Mouse (Mus musculus) cerebellum, adult 9-11 months (tissue): ENCODE data around the gene Slc25a44.
"Not testable (repeated sequence)": the region's sequence is repeated elsewhere in the genome, so short reads cannot be mapped to it uniquely, and the experiment has no call there.

ENCODE experiments used
- DNase-seq: peaks from one replicate; pipeline ENCODE4 v3.0.0; 2022

Gene Slc25a44

GRCm38 (mm10) chr3:88410645-88411031, 14.3 kb downstream of the Slc25a44 start:
- peak; percentile 26 for DNase-seq

GRCm38 (mm10) chr3:88409741-88410644, 14.9 kb downstream of the Slc25a44 start, which contains the start of gene Pmf1:
Pmf1 (minus strand) TSS chr3:88410331.
- DNase-seq: peak; percentile 89

GRCm38 (mm10) chr3:88408953-88409352, 16.0 kb downstream of the Slc25a44 start:
- DNase-seq: no peak

- no peak for DNase-seq
Measured at GRCm38 (mm10) chr3:88407529-88407928, 17.4 kb downstream of the Slc25a44 start.

- DNase-seq: peak; percentile 69
Measured at GRCm38 (mm10) chr3:88407090-88407489, 17.8 kb downstream of the Slc25a44 start.

- no peak for DNase-seq
Measured at GRCm38 (mm10) chr3:88403522-88404230, 21.3 kb downstream of the Slc25a44 start.

GRCm38 (mm10) chr3:88398666-88399065, 26.3 kb downstream of the Slc25a44 start:
- peak; percentile 90 for DNase-seq

GRCm38 (mm10) chr3:88395742-88396141, 29.2 kb downstream of the Slc25a44 start:
- DNase-seq: no peak

- DNase-seq: no peak
Measured at GRCm38 (mm10) chr3:88395288-88395687, 29.7 kb downstream of the Slc25a44 start.

GRCm38 (mm10) chr3:88393776-88394375, 31.1 kb downstream of the Slc25a44 start:
- no peak for DNase-seq

GRCm38 (mm10) chr3:88384364-88384763, 40.6 kb downstream of the Slc25a44 start, which contains the start of gene Bglap:
Bglap (minus strand) TSS chr3:88384464.
- no peak for DNase-seq

- not testable (repeated sequence) for DNase-seq
Measured at GRCm38 (mm10) chr3:88382383-88382782, 42.6 kb downstream of the Slc25a44 start.

- not testable (repeated sequence) for DNase-seq
Measured at GRCm38 (mm10) chr3:88381389-88382315, 43.3 kb downstream of the Slc25a44 start.

- DNase-seq: not testable (repeated sequence)
Measured at GRCm38 (mm10) chr3:88378599-88378998, 46.3 kb downstream of the Slc25a44 start, which contains the start of gene Bglap2. Bglap2 (minus strand) TSS chr3:88378699.

GRCm38 (mm10) chr3:88376644-88377043, 48.3 kb downstream of the Slc25a44 start:
- not testable (repeated sequence) for DNase-seq

- not testable (repeated sequence) for DNase-seq
Measured at GRCm38 (mm10) chr3:88375750-88376626, 49.0 kb downstream of the Slc25a44 start.

- not testable (repeated sequence) for DNase-seq
Measured at GRCm38 (mm10) chr3:88372643-88373042, 52.3 kb downstream of the Slc25a44 start, which contains the start of gene Bglap3. Bglap3 (minus strand) TSS chr3:88372743.

- not testable (repeated sequence) for DNase-seq
Measured at GRCm38 (mm10) chr3:88368511-88368910, 56.4 kb downstream of the Slc25a44 start.

- DNase-seq: not testable (repeated sequence)
Measured at GRCm38 (mm10) chr3:88367517-88367916, 57.4 kb downstream of the Slc25a44 start.

- not testable (repeated sequence) for DNase-seq
Measured at GRCm38 (mm10) chr3:88366830-88367428, 58.0 kb downstream of the Slc25a44 start.
